Mouse (Mus musculus) forebrain, embryonic 14.5 days (tissue): ENCODE data around the gene Spata2l. TPM values are rescaled to one million over a fixed set of nuclear protein-coding genes. Genes with fewer than 3 reads are reported as not detected.
A peak's percentile ranks its signal among the peaks of the same experiment; 100 is the strongest.
"Not testable (repeated sequence)": the region's sequence is repeated elsewhere in the genome, so short reads cannot be mapped to it uniquely, and the experiment has no call there.

Experiments used
- ATAC-seq: fragments of 200-750 bp; cut with Nextera tagmentation; 2 replicates; pipeline ENCODE4 v1.8.0; 2017; ENCODE audit warnings: mild to moderate bottlenecking, moderate library complexity
- DNase-seq: peaks from one replicate; pipeline ENCODE4 v3.0.0-alpha.2; 2015; ENCODE audit warnings: low spot score
- H3K27ac ChIP-seq: fragments of 300-500 bp; sonication (generic); 2 replicates; pipeline ENCODE4 v1.5.1; 2014; ENCODE audit warnings: low read depth, mild to moderate bottlenecking, control low read depth, low read length, moderate library complexity
- H3K27me3 ChIP-seq: fragments of 300-500 bp; sonication (generic); replicated peaks from 2 replicates; pipeline ENCODE4 v1.6.1; 2014; ENCODE audit warnings: low read length, control low read depth, mixed read lengths; ENCODE audit not compliant: control insufficient read depth, insufficient read depth
- H3K36me3 ChIP-seq: fragments of 300-500 bp; sonication (generic); 2 replicates; pipeline ENCODE4 v1.6.1; 2014; ENCODE audit warnings: low read length, control low read depth; ENCODE audit not compliant: control insufficient read depth, insufficient read depth
- H3K4me1 ChIP-seq: fragments of 300-500 bp; sonication (generic); 2 replicates; pipeline ENCODE4 v1.6.1; 2014; ENCODE audit warnings: antibody characterized with exemption, low read length, control low read depth; ENCODE audit not compliant: control insufficient read depth, insufficient read depth
- H3K4me2 ChIP-seq: fragments of 300-500 bp; sonication (generic); 2 replicates; pipeline ENCODE4 v1.6.1; 2014; ENCODE audit warnings: mild to moderate bottlenecking, control low read depth, low read length
- H3K4me3 ChIP-seq: fragments of 300-500 bp; sonication (generic); 2 replicates; pipeline ENCODE4 v1.5.1; 2014; ENCODE audit warnings: low read depth, low read length, control low read depth
- H3K9ac ChIP-seq: fragments of 300-500 bp; sonication (generic); 2 replicates; pipeline ENCODE4 v1.6.1; 2014; ENCODE audit warnings: mild to moderate bottlenecking, low read length, control low read depth, moderate library complexity
- H3K9me3 ChIP-seq: fragments of 300-500 bp; sonication (generic); replicated peaks from 2 replicates; pipeline ENCODE4 v1.6.1; 2016; ENCODE audit warnings: low read length, control low read depth, mixed read lengths; ENCODE audit not compliant: control insufficient read depth
- WGBS: fragments of 180-500 bp; shearing (Covaris S2); extraction: QIAGEN DNeasy Blood & Tissue Kit; methylation state at CpG from one replicate; pipeline ENCODE4 v1.1.7; 2014; 5-methylcytosine and 5-hydroxymethylcytosine counted together
- polyA plus RNA-seq: library from polyadenylated mRNA; unstranded; fragments of >200 nt; fragmentation: Nextera tagmentation; extraction: Ambion mirVana; gene quantifications from 2 replicates; pipeline ENCODE4 v1.2.1, GENCODE M21; 2014

Gene Spata2l
- polyA plus RNA-seq: 2.4 and 4.1 TPM in 2 replicates

DNA sequence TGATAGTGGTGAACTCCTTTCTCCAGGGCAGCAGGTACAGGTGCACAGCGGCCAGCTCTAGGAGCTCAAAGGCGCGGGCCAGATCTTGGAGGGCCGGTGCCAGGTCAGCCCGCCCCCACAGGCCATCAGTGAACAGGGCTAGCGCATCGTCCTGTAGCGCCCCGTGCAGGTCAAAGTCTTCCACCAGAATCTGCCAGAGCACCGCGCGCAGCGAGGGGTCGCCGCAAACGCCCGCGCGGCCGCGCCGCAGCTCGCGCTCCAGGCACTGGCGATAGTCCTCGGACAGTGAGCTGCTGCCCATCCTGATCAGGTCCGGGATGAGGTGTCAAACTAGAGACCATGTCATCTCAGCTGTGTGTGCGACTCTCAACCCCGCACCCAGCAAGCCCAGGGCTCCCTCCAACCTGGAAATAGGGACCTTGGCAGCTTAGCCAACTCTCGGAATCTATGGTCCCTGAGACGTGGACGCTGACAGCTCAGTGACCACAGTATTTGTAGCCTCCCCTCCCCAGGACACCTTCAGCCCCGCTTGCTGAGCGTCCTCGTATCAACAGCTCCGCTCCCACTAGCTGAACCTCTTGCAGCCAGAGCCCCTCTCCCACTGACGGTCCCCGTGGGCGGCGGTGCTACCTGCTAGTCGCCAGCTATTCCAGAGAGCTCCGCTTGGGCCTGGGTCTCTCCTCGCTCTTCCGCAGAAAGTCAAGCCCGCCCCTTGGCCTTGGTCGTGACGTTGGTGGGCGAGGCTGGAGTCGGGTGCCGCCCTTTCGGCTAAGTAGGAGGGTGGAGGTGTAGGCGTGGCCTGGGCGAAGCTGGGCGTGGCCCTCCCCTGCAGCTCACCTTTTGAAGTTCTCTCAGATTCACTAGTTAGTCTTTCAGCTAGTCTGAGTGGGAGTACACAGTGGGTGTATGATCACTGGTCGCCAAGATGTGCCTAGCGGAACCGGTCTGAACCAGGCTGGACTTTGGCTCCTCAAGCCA is at the start of gene Spata2l:
Gene Spata2l (minus strand): TSS at position 714 of the 978 bp plus-strand sequence.
- WGBS: 2% methylated on average over 48 of the region's 57 CpGs
- Histone ChIP-seq H3K36me3 (no peaks in the 10 kb centered on the region), H3K4me1 (peaks cover 7% of the 10 kb centered on the region), H3K9ac (peak within 1 kb of the TSS; percentile 56), H3K27me3 (peaks cover 22% of the 10 kb centered on the region), H3K4me2 (peak within 1 kb of the TSS; percentile 68), H3K27ac (no peak within 1 kb of the TSS), H3K9me3 (no peaks in the 10 kb centered on the region), H3K4me3 (peak within 1 kb of the TSS; percentile 36)
- ATAC-seq (peak; percentile 78), DNase-seq (peak; percentile 73)

DNA sequence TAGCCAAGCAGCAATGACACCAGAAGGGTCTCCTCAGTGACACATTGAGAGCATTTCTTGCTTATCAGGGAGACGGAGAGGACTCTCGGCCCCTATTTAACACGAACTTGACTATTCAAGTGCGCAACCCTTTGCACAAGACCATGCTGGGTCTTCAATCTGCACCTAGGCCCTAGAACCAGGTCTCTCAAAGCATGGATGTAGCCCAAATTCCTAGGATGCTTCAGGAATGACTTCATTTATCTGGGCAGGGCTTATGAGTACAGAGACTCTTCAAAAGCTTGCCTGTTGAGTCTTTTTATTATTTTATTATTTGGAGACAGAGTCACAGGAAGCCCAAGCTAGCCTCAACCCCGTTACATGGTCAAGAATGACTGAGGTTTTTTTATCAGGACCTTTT is 48.5 kb upstream of the Spata2l start:
- no peak overlapping the region for H3K9ac ChIP-seq
- no peaks in the 10 kb centered on the region for H3K27me3 ChIP-seq
- H3K4me3 ChIP-seq: no peak overlapping the region
- no peak overlapping the region for H3K4me2 ChIP-seq
- WGBS: 90% methylated on average over 5 of the region's 5 CpGs
- DNase-seq (no peak), ATAC-seq (no peak)
- H3K36me3 ChIP-seq: peaks cover 17% of the 10 kb centered on the region
- H3K4me1 ChIP-seq: no peaks in the 10 kb centered on the region
- H3K27ac ChIP-seq: no peak overlapping the region
- no peaks in the 10 kb centered on the region for H3K9me3 ChIP-seq

DNA sequence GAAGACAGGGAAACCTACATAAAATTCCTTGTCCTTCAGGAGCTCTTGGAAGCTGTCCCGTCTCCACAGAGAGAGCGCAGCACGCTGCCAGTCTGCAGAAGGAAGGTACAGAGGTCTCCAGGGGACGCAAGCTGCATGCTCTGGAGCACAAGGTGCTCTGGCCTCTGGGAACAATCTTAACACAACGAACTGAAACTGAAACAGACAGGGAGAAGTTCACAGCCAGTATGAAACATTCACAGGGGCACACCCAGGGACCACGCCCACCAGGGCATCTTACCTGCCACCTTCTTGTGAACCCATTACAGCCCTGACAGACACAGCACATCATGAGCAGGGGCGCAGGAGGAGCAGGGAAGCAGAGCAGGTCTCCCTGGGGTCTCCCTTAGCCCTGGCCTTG is 48.0 kb upstream of the Spata2l start:
- ATAC-seq: no peak
- WGBS: 92% methylated on average over 7 of the region's 7 CpGs
- Histone ChIP-seq H3K4me2 (no peak overlapping the region), H3K4me3 (no peak overlapping the region), H3K27me3 (no peaks in the 10 kb centered on the region), H3K27ac (no peak overlapping the region), H3K9me3 (no peaks in the 10 kb centered on the region), H3K9ac (no peak overlapping the region), H3K36me3 (peaks cover 15% of the 10 kb centered on the region), H3K4me1 (no peaks in the 10 kb centered on the region)
- no peak for DNase-seq

DNA sequence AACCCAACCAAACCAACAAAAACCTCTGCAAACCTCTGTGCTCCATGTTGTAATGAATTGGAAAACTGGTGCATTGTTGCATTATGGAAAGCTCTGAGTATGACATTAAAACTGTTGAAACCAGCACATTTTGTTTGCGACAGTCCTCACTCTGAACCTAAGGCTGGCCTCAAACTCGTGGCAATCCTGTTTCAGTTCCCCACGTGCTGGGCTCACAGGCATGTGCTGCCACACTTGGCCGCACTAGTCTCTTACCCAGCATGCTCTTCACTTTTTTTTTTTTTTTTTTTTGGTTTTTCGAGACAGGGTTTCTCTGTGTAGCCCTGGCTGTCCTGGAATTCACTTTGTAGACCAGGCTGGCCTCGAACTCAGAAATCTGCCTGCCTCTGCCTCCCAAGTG is 47.0 kb upstream of the Spata2l start:
- WGBS: 91% methylated on average over 5 of the region's 6 CpGs
- not testable (repeated sequence) for H3K27ac ChIP-seq, DNase-seq, H3K36me3 ChIP-seq, H3K27me3 ChIP-seq, H3K4me2 ChIP-seq, ATAC-seq, H3K4me1 ChIP-seq, H3K4me3 ChIP-seq, H3K9ac ChIP-seq, H3K9me3 ChIP-seq

DNA sequence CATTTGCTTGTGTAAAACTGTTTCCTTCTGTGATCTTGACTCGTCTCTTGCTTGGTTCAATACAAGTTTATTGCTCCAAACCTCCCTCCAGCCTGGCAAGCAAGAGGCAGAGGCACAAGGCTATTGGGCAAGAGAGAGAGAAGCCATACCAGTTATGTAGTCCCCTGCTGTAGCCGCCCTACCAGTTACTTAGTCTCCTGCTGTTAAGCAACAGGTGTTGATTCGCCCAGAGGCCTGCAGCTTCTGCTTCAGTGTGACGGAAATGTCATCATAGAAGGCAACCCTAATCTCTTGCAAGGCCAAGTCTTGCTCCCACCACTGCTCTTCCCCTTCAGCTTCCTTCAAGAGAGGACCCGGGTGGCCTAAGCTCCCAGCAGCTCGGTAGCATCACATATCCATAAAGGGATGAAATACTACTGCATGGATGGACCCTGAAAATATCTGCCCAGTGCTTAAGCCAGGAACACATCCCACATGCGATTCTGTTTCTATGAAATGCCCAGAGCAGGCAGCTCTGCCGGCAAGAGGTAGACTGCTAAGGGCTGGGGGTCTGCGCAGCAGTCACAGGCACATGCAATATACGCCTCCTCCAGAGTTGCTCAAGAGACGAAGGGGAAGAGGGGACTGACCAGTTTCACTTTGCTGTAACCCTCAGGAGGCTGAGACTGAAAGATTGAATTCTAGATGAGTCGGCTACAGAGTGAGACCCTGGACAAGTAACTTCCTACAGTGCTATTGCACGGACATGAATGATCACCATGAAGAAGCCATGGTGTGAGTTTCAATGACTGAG is 44.5 kb upstream of the Spata2l start:
- H3K27ac ChIP-seq: no peak overlapping the region
- DNase-seq (no peak), ATAC-seq (no peak)
- no peaks in the 10 kb centered on the region for H3K9me3 ChIP-seq
- H3K27me3 ChIP-seq: no peaks in the 10 kb centered on the region
- H3K4me2 ChIP-seq: no peak overlapping the region
- H3K4me1 ChIP-seq: no peaks in the 10 kb centered on the region
- peaks cover 3% of the 10 kb centered on the region; the same call in 1 of the 2 replicates for H3K36me3 ChIP-seq
- WGBS: 92% methylated on average over 13 of the region's 13 CpGs
- no peak overlapping the region for H3K9ac ChIP-seq
- H3K4me3 ChIP-seq: no peak overlapping the region

DNA sequence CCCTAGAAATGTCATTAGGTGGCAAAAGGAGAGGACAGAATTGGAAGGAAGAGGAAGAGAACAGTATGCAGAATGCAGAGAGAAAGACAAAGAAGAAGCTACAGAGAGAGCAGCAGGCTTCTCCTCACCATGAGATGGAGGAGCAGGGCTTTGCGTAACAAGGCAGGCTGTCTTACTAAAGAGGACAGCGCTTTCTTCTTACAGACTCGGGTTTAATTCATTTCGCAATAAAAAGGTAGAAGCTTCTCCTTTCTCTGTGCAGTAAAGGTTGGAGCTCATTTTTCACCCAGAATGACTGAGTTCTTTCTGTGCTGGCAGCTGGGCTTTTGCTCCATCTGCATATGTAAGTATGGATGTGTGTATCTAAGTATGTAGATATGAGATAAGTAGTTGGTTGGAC is 43.8 kb upstream of the Spata2l start:
- 94% methylated on average over 4 of the region's 4 CpGs for WGBS
- DNase-seq (no peak), ATAC-seq (no peak)
- no peaks in the 10 kb centered on the region for H3K9me3 ChIP-seq
- H3K4me1 ChIP-seq: no peaks in the 10 kb centered on the region
- H3K36me3 ChIP-seq: peaks cover 3% of the 10 kb centered on the region; the same call in 1 of the 2 replicates
- H3K4me2 ChIP-seq: no peak overlapping the region
- no peak overlapping the region for H3K27ac ChIP-seq
- H3K27me3 ChIP-seq: no peaks in the 10 kb centered on the region
- no peak overlapping the region for H3K4me3 ChIP-seq
- no peak overlapping the region for H3K9ac ChIP-seq

DNA sequence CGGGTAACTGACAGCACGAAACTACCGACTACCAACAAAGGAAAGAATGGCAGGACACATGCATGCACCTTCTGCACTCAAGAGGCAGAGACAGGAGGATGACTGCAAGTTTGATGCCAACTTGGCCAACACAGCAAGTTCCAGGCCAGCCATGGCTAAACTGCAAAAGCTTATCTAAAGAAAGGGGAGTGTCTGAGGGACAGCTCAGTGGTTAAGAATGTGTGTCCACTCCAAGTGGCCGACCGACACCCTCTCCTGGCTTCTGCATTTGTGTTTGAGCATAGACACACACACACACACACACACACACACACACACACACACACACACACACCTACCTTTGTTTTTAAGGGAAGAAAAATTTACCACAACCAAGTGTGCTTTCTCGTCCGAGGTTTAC is 42.4 kb upstream of the Spata2l start:
- DNase-seq (no peak), ATAC-seq (no peak)
- H3K4me2 ChIP-seq: no peak overlapping the region
- H3K4me3 ChIP-seq: no peak overlapping the region
- no peak overlapping the region for H3K9ac ChIP-seq
- H3K36me3 ChIP-seq: peaks cover 3% of the 10 kb centered on the region; the same call in 1 of the 2 replicates
- WGBS: 79% methylated on average over 7 of the region's 7 CpGs
- no peaks in the 10 kb centered on the region for H3K9me3 ChIP-seq
- no peaks in the 10 kb centered on the region for H3K27me3 ChIP-seq
- H3K27ac ChIP-seq: no peak overlapping the region
- H3K4me1 ChIP-seq: no peaks in the 10 kb centered on the region

DNA sequence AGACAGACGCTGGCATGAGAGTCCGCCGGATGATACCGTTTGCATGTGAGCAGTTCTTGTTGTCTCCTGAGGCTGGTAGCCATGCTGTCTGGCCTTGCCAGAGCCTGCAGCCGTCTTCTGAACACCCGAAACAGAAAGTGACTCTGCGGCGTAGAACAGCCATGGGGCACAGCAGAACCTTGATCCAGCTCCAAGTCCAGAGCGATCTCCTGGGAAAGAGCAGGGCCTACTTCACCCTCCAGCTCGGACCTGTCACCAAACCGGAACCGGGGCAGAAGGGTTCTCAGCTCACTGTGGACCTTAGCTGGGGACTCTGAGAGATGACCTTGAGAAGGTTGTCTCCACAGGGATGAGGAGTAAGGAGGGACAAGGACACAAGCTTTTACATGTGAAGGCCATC is 39.1 kb upstream of the Spata2l start:
- peaks cover 8% of the 10 kb centered on the region for H3K36me3 ChIP-seq
- WGBS: 96% methylated on average over 12 of the region's 12 CpGs
- H3K4me3 ChIP-seq: no peak overlapping the region
- H3K4me1 ChIP-seq: no peaks in the 10 kb centered on the region
- H3K9ac ChIP-seq: no peak overlapping the region
- H3K4me2 ChIP-seq: no peak overlapping the region
- no peaks in the 10 kb centered on the region for H3K9me3 ChIP-seq
- ATAC-seq: no peak
- no peak for DNase-seq
- no peaks in the 10 kb centered on the region for H3K27me3 ChIP-seq
- no peak overlapping the region for H3K27ac ChIP-seq
